Mouse (Mus musculus): ENCODE results near the gene Slc25a16.
A peak's percentile ranks its signal among the peaks of the same experiment; 100 is the strongest.

Gene Slc25a16

DNA sequence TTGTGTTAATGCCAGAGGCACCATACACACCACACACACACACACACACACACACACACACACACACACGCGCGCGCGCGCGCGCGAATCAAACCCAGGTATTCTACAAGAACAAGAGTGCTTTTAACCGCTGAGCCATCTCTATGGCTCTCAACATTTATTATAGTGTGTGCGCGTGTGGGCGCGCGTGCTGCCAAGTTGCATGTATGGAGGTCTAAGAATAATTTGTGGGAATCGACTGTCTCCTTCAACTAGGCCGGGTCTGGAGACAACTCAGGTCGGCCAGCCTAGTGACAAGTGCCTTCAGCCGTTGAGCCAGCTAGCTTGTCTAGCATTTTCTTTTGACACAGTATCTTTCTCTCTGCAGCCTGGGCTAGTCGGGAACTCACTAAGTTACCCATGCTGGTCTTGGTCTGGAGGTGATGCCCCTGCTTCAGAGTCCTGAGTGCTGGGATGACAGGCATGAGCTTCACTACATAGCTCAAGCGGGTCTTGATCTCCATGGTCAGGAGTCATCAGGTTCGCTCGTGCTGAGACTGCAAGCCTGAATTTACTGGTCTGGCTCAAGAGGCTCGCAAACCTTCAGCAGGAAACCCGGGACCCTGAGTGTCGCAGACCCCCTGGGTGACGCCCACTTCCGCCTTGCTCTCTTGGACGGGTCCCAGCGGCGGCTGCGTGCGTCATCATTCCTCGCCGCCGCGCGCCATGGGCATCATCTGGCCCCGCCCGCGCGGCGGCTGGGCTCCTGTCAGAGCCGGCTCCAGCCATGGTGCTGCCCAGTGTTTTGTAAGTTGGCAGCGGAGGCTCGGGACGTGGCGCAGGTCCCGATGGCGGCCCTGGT, at the start of gene Slc25a16:
Gene Slc25a16 (plus strand): TSS at position 709 of the 841 bp plus-strand sequence.
- DNase-seq (ENCODE audit: low spot score): peak; percentile 56

GRCm38 (mm10) chr10:62874828-62875227, 45.6 kb upstream of the Slc25a16 start:
- DNase-seq (ENCODE audit: low spot score): no peak

DNA sequence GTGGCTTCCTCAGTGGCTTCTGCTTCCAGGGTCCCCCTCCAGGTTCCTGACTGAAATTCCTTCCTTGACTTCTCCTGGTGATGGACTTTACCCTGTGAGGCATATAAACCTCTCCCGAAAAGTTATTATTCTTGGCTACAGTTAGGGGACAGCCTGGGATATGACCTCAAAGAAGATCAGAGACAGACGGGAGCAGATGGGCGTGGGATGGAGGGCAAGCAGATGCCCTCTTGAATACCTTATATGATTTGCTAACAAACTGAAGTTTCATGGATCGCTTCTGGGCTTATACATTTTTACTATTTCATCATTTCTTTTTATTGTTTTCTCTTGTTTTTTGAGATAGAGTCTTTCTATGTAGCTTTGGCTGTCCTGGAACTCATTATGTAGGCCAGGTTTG, 44.9 kb upstream of the Slc25a16 start:
- DNase-seq (ENCODE audit: low spot score): no peak

GRCm38 (mm10) chr10:62878056-62878455, 42.4 kb upstream of the Slc25a16 start:
- DNase-seq (ENCODE audit: low spot score): no peak

GRCm38 (mm10) chr10:62881211-62881610, 39.2 kb upstream of the Slc25a16 start:
- no peak for DNase-seq (ENCODE audit: low spot score)

DNA sequence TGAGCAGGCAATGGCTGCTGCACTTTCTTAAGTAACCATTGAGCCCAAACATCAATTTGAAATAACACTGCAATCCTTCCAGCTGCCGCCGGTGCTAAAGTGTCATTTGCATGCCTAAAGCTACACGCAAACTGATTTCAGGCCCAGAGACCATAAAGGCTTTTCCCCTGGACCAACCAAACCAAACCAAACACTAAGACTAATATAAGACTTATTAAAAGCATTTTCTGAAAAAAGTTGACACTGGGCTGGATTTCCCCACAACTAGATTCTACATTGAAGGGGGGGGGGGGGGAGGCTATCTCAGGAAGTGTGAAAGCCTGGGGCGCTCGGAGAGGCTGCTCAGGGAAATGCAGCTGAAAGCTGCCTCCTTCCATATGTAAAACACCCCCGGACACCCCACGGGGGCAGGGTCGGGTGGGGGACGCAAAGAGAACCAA, 36.5 kb upstream of the Slc25a16 start:
- DNase-seq (ENCODE audit: low spot score): no peak

DNA sequence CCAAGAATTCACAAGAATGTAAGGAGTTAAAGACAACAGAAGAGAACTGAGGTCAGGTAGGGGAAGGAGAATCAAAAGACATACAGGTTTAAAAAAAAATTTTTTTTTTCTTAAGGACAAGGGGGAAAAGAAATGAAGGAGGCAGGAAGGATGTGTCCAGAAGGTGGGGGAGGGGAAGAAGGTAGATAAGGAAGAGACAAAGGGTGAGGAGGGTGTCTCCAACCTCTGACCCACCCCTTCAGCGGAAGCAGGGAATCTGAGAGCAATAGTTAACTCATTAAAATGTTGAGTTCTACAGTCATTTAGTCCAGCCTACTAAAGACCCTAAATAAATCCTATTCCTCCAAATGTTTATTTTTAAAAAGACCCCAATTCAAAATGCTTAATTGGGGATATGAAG, 35.9 kb upstream of the Slc25a16 start:
- DNase-seq (ENCODE audit: low spot score): no peak

GRCm38 (mm10) chr10:62885460-62885859, 35.0 kb upstream of the Slc25a16 start:
- DNase-seq (ENCODE audit: low spot score): no peak

DNA sequence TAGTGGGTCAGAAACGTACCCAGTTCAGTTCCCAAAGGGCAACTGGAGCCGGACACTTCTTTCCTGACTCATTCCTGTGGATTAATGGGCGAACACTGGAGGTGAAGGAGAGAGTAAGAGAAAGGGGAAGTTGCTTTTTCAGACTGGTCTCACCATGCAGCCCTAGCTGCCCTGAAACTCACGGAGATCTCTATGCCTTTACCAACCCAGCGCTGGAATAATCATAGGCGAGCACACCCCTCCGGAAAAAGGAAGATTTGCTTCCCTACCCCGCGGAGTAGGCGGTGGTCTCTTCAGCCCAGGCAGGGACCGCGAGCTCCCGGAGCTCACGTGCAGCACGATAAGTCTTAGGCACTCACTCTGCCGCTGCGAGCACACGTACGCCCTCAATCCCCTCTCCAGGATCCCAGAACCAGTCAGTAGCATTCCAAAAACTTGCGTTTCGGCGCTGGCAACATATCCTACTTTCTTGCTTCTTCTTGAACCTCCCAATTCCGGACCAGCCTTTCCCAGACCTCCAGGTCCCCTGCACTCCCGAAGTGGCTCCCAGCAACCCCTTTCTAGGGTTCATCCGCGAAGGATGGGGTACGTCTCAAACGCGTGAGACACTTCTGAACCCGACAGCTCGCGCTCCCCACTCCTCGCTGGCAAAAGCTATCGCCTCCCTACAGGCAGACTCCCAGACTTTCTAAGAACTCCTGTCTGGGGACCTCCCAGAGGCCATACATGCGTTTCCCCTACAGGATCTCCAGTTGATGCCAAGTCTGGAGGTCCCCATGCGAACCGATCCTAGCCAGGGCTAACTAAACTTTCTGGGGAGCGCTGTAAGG, 34.2 kb upstream of the Slc25a16 start:
- no peak for DNase-seq (ENCODE audit: low spot score)

- no peak for DNase-seq (ENCODE audit: low spot score)
Measured at GRCm38 (mm10) chr10:62886799-62887591, 33.4 kb upstream of the Slc25a16 start.

DNA sequence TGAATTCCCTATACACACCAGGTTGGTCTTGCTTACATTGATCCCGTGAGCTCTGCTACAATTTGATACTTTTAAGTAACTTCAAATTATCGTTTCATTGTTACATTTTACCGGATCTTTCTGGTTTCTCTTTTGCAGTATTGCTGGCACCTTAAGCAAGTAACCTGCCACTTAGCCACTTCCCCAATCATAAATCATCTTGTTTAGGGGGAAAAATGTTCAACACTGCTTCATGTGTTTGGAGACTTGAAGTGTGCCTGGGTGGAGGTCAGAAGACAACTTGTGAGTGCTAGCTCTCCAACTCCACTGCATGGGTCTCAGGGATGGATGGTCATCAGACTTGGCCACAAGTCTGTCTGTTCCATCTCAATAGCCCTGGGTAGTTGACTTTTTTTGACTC, 29.4 kb upstream of the Slc25a16 start:
- DNase-seq (ENCODE audit: low spot score): no peak

GRCm38 (mm10) chr10:62892549-62893232, 27.7 kb upstream of the Slc25a16 start:
- no peak for DNase-seq (ENCODE audit: low spot score)

GRCm38 (mm10) chr10:62893356-62893884, 27.0 kb upstream of the Slc25a16 start:
- DNase-seq (ENCODE audit: low spot score): no peak

- DNase-seq (ENCODE audit: low spot score): no peak
Measured at GRCm38 (mm10) chr10:62894447-62894846, 26.0 kb upstream of the Slc25a16 start.

DNA sequence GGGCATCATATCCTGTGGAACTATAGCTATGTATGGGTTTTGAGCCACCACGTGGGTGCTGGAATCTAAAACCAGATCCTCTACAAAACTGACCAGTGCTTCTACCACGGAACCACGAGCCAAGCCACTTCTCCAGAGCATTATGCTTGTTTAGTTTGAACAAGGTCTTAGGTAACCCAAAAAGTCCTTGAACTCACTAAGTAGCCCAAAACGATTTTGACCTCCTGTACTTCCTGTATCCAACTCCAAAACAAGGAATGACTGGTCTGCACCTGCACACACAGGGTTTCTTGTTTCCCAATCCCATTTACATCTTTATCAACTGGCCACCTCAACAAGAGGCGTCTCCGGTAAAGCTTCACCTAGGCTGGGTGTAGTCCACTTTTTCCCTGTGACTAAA, 25.0 kb upstream of the Slc25a16 start:
- DNase-seq (ENCODE audit: low spot score): no peak

DNA sequence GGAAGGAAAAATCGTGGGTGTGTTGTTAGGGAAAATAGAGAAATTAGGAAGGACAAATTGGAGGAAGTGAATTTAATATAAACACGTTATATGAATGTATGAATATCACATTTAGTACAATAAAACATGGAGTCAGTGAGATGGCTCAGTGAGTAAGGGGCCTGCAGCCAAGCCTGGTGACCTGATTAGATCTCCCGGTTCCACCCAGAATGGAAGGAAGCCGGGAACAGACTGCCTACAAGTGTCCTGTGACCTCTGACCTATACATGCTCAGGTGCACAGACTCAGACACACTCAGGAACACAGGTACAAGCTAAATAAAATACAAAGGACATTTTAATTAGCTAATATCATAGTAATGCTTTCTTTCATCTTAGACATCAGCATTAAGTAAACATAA, 24.4 kb upstream of the Slc25a16 start:
- DNase-seq (ENCODE audit: low spot score): no peak

DNA sequence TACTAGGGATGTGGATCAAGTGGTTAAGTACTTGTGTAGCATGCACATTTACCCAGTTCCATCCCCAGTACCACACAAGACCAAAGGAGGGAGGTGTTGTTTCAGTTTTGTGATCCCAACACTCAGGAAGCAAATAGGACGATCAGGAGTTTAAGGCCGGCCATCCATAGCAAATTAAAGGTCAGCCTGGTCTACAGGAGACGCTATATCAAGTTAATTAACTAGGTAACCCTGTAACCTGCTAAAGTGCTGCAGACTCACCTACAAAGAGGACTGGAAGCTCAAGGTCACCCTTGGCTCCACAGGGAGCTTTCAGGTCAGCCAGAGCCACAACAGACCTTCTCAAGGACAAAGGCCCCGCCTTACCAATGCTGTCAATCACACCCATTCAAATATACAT, 23.7 kb upstream of the Slc25a16 start:
- DNase-seq (ENCODE audit: low spot score): no peak

GRCm38 (mm10) chr10:62897437-62897836, 23.0 kb upstream of the Slc25a16 start:
- DNase-seq (ENCODE audit: low spot score): no peak

DNA sequence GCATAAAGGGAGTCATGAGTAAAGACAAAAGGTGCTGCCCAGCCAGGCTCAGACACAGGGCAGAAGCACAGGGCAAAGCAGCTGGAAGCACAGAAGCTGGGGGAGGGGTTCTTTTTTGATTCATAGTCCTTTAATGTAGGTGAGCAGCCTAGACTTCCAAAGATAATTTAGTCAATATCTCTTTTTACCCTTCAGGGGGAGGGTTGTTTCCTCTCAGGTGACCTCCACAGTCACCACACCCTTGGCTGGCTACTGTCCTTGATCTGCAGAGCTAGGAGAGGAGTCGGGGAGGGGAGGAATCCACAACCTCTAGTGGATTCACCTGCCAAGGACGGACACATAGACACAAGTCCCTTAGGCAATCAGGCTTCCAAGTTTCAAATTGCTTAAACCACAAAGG, 22.4 kb upstream of the Slc25a16 start:
- no peak for DNase-seq (ENCODE audit: low spot score)

DNA sequence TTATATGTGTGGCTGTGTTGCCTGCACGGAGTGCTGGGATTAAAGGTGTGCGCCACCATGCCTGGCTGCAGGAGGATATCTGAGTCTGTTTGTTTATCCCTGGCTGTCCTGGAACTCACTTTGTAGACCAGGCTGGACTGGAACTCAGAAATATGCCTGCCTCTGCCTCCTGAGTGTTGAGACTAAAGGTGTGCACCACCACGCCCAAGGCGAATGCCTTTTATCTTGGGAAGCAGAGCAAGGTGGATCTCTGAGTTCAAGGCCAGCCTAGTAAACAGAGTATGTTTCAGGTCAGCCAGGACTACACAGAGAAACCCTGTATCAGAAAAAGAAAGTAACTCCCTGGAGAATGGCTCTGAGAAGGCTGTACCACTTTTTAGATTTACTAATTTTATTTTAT, 20.3 kb upstream of the Slc25a16 start:
- no peak for DNase-seq (ENCODE audit: low spot score)

DNA sequence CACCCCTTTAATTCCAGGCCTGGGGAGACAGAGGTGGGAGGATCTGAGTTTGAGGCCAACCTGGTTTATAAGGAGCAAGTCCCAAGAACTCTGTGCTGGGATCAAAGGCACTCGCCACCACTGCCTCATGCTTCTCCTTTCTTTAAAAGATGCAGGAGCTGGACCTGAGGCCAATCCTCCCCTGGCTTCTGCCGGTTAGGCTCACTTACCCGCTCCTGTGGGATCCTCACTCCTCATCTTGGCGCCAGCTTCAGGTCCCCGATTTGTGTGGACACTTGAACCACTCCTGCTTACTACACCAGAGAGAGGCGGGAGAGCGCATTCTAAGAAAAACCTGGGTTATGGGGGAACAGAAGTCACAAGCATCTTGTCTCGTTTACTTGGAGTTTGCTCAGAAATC, 18.6 kb upstream of the Slc25a16 start:
- no peak for DNase-seq (ENCODE audit: low spot score)

Measured in urinary bladder, postnatal 10 days (tissue).